Mouse (Mus musculus): Measurements from ENCODE around the gene Ky. TPM values are rescaled to one million over a fixed set of nuclear protein-coding genes. Genes with fewer than 3 reads are reported as not detected.

Gene Ky
- polyA plus RNA-seq, 1 experiment from 2014 or later = 0.18 TPM

DNA sequence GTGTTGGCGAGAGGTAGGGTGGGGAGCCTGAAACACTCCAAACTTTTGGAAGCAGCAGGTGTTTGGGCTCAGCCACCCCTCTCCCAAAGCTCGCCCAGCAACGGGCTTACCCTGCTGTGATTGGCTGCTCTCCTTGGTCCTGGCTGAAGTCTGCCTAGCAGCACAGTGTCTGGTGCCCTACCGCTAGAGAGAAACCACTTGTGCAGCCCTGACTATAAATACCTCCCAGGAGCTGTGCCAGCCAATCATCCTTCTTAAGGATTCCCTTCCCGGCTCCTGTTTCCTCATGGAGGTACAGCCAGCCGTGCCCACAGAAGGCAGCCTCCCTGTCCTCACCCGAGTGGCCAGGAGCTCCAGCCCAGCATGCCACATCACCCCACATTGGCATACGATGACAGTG lies 5.9 kb downstream of the Ky start:
- Histone ChIP-seq H3K27me3 (peaks cover 17% of the 10 kb centered on the region), H3K9me3 (replicated peaks) (no peaks in the 10 kb centered on the region), H3K4me1 (0 out of 2 replicates have a peak, but pooled peaks cover under 1% of the 10 kb centered on the region), H3K9ac (no peak overlapping the region), H3K36me3 (ENCODE audit: poor library complexity, severe bottlenecking) (no peaks in the 10 kb centered on the region), H3K4me2 (no peak overlapping the region), H3K27ac (no peak overlapping the region), H3K4me3 (no peak overlapping the region)
- no peak for ATAC-seq
- WGBS = 53% methylated on average over 8 of the region's 8 CpGs

DNA sequence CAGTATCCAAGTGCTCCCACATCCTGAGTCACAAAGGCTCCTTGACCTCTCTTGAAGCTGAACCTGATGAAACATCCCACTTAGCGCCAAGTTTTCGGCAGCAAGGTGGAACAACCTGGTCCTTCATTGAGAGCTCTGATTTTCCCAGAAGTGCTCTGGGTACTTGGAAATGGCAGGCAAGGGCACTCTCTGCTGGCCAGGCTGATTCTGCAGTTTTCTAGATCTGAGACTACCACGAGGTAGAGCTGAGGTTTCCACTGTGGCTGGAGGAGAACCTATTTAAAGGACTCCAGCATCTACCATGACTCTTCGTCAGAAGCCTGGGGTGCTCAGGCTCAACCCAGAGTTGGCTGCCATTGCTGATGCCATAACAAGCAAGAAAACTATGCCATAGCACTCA lies 8.0 kb downstream of the Ky start:
- Histone ChIP-seq H3K9ac (no peak overlapping the region), H3K4me1 (no peaks in the 10 kb centered on the region), H3K36me3 (ENCODE audit: poor library complexity, severe bottlenecking) (no peaks in the 10 kb centered on the region), H3K27ac (no peak overlapping the region), H3K9me3 (replicated peaks) (0 out of 2 replicates have a peak, but pooled peaks cover 2% of the 10 kb centered on the region), H3K4me2 (no peak overlapping the region), H3K27me3 (0 out of 2 replicates have a peak, but pooled peaks cover 3% of the 10 kb centered on the region), H3K4me3 (no peak overlapping the region)
- 84% methylated on average over 4 of the region's 4 CpGs for WGBS
- ATAC-seq = no peak

DNA sequence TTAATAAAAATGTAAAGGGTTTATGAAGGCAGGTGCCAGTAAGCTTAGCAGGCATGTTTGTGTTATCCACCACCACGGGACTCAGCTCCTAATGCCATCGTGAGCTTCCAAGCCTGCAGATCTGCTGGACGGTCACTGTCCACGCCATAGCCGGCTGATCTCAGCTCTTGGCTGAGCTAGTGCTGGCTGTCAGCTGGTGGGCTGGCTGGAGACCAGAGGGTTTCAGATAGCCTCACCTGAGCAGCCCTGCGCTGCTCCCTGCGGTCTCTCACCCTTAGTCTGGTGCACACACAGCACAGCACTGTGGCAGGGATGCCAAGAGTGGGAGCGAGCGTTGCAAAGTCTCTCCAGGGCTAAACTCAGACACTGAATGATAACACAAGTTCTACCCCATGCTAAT lies 12.9 kb downstream of the Ky start:
- Histone ChIP-seq H3K9ac (no peak overlapping the region), H3K4me1 (no peaks in the 10 kb centered on the region), H3K9me3 (replicated peaks) (0 out of 2 replicates have a peak, but pooled peaks cover 2% of the 10 kb centered on the region), H3K4me3 (no peak overlapping the region), H3K36me3 (ENCODE audit: poor library complexity, severe bottlenecking) (no peaks in the 10 kb centered on the region), H3K27me3 (0 out of 2 replicates have a peak, but pooled peaks cover 3% of the 10 kb centered on the region), H3K4me2 (no peak overlapping the region), H3K27ac (no peak overlapping the region)
- ATAC-seq = no peak
- 93% methylated on average over 9 of the region's 9 CpGs for WGBS

DNA sequence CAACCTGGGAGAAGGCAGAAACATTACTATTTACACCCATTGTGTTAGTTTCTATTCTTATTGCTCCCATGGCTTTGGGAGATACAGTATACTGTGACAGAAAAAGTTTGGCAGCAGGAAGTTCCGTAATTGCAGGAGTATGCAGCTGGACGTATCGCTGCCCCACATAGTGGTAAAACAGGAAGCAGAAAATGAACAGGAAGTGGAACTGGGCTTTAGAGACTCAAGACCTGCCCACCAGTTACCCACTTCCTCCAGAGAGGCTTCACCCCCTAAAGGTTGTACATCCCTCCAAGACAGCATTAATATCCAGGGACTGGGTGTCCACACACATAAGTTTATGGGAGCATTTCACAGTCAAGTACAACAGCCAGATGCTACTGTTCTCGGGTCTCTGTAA lies 15.8 kb downstream of the Ky start:
- 88% methylated on average over 4 of the region's 4 CpGs for WGBS
- no peak overlapping the region for H3K4me3 ChIP-seq
- H3K4me2 ChIP-seq = no peak overlapping the region
- 0 out of 2 replicates have a peak, but pooled peaks cover 2% of the 10 kb centered on the region for H3K9me3 ChIP-seq (replicated peaks)
- no peaks in the 10 kb centered on the region for H3K4me1 ChIP-seq
- H3K27me3 ChIP-seq = 0 out of 2 replicates have a peak, but pooled peaks cover 3% of the 10 kb centered on the region
- ATAC-seq = no peak
- no peak overlapping the region for H3K27ac ChIP-seq
- no peak overlapping the region for H3K9ac ChIP-seq
- no peaks in the 10 kb centered on the region for H3K36me3 ChIP-seq (ENCODE audit: poor library complexity, severe bottlenecking)

DNA sequence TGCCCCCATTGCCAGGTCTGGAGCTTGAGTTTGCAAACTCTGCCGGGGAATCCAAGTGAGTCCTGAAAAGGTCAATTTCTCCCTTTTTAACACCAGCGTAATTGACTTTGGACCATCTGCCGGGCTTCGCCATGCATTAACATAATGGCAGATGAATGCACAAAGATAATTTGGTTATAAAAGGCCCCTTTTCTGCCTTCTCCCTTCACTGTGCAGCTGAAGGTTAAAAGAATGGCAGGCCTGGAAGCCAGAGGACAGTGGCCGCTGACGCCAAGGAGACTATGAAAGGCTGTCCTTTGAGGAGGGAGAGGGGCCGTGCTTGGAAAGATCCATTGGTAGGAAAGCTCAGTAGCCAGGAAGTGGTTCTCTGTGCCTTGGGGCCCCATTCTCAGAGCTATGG lies 22.6 kb downstream of the Ky start:
- H3K9ac ChIP-seq = no peak overlapping the region
- no peak overlapping the region for H3K4me2 ChIP-seq
- H3K4me1 ChIP-seq = peaks cover 19% of the 10 kb centered on the region
- H3K36me3 ChIP-seq (ENCODE audit: poor library complexity, severe bottlenecking) = no peaks in the 10 kb centered on the region
- H3K27me3 ChIP-seq = peaks cover 3% of the 10 kb centered on the region; the same call in 1 of the 2 replicates
- no peak overlapping the region for H3K27ac ChIP-seq
- WGBS = 32% methylated on average over 7 of the region's 7 CpGs
- no peaks in the 10 kb centered on the region for H3K9me3 ChIP-seq (replicated peaks)
- no peak overlapping the region for H3K4me3 ChIP-seq
- no peak for ATAC-seq

DNA sequence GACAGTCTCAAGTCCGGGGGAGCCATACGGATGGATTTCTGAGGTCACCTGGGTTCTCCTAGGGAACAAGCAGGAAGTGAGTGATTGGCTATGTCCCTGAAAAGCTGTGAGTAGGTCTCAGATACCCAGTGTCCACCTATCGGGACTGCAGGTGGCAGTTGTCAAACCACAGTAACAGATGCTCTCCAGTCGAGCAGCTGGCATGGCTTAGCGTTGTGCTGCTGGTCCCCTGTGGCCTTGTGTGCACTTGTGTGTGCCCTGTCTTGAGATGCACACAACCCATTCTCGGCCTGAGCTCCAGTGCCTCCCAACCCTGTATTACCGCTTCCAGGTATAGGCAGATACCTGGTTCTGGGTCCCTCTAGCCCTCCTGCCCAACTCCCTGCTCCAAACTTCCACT lies 23.0 kb downstream of the Ky start:
- no peak for ATAC-seq
- Histone ChIP-seq H3K4me2 (no peak overlapping the region), H3K36me3 (ENCODE audit: poor library complexity, severe bottlenecking) (no peaks in the 10 kb centered on the region), H3K27ac (no peak overlapping the region), H3K4me1 (peaks cover 19% of the 10 kb centered on the region), H3K27me3 (peaks cover 3% of the 10 kb centered on the region; the same call in 1 of the 2 replicates), H3K9me3 (replicated peaks) (no peaks in the 10 kb centered on the region), H3K9ac (no peak overlapping the region), H3K4me3 (no peak overlapping the region)
- WGBS = 86% methylated on average over 7 of the region's 7 CpGs

DNA sequence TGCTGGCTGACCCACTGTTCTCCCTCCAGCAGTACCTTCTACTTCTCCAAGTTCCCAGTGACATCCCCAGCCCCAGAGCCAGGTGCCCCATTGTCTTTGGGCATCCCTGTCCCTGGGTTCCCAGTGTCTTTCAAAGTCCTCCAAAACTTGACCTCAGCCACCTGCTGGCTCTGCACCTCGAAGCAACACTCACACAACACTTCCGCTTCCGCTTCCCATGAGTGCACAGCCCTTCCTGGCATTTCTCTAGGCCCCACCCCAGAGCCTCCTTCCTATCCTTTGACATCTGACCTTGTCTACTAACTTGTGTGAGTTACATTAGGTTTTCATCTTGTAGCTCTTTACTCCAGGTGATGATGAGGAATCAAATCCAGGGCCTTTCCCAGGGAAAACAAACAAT lies 23.5 kb downstream of the Ky start:
- Histone ChIP-seq H3K36me3 (ENCODE audit: poor library complexity, severe bottlenecking) (no peaks in the 10 kb centered on the region), H3K27ac (no peak overlapping the region), H3K9ac (no peak overlapping the region), H3K9me3 (replicated peaks) (no peaks in the 10 kb centered on the region), H3K4me2 (no peak overlapping the region), H3K4me3 (no peak overlapping the region), H3K27me3 (peaks cover 3% of the 10 kb centered on the region; the same call in 1 of the 2 replicates), H3K4me1 (peaks cover 19% of the 10 kb centered on the region)
- 85% methylated on average over 3 of the region's 3 CpGs for whole genome bisulfite sequencing
- no peak for ATAC-seq

DNA sequence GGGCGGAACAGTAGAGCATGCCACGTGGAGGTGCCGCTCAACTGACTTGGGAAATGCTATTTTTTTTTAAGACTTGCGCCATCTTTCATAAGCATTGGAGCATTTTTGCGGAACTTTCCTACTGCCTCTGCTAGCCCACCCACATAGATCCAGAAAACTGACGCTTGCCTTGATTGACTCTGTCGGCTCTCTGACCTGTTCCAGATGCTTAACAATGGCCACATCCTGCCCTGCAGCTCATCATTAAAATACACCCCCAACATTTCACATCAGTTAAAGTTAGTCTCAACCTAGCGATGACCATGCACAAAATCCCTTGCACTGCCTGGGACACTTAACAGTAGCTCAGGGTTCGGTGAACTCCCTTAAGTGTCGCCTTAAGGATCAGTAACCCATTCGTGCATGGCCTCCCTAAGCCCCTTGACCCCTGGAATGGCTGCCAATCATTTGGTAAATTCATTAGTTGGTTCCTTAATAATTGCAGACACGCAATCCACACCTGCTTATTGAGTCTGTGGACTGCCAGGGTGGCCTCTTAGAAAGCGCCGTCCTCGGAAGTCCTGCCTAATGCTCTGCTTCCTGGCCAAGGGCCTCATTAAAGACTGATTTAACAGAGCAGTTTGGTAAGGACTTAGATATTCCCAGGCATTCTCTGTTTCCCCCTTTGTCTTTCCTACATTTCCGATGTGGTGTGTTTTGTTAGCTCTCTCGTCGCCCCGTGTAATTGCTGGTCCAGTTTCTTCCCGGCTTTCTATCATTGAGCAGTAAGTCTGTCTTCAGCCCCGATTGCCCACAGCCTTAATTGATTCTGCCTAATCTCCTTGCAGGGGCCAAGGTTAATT lies 25.7 kb downstream of the Ky start:
- Histone ChIP-seq H3K4me2 (peak overlapping the region; percentile 6; the same call in 1 of the 2 replicates), H3K27ac (no peak overlapping the region), H3K9me3 (replicated peaks) (no peaks in the 10 kb centered on the region), H3K4me1 (peaks cover 19% of the 10 kb centered on the region), H3K9ac (no peak overlapping the region), H3K27me3 (peaks cover 6% of the 10 kb centered on the region), H3K4me3 (no peak overlapping the region), H3K36me3 (ENCODE audit: poor library complexity, severe bottlenecking) (no peaks in the 10 kb centered on the region)
- 37% methylated on average over 21 of the region's 21 CpGs for WGBS
- no peak for ATAC-seq

DNA sequence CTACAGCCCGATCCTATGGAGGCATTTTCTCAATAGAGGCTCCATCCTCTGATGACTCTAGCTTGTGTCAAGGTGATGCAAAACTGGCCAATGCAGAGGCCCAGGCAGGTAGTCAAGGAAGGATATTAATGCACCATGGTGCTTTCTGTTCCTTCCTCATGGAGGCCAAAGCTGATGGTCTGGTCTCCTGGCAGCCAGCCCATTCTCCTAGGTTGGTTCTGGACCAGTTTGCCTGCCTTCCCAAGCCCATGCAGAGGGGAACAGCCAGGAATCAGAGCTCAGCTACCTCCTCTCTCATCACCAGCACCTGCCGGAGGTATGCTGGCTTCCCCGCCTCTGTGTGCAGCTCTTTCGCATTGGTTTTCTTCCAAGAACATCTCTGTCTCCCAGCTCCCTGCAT lies 31.4 kb downstream of the Ky start:
- H3K27me3 ChIP-seq = peaks cover 12% of the 10 kb centered on the region
- 91% methylated on average over 4 of the region's 4 CpGs for WGBS
- H3K4me1 ChIP-seq = no peaks in the 10 kb centered on the region
- H3K9ac ChIP-seq = no peak overlapping the region
- H3K4me3 ChIP-seq = no peak overlapping the region
- no peaks in the 10 kb centered on the region for H3K9me3 ChIP-seq (replicated peaks)
- H3K27ac ChIP-seq = no peak overlapping the region
- H3K4me2 ChIP-seq = no peak overlapping the region
- no peaks in the 10 kb centered on the region for H3K36me3 ChIP-seq (ENCODE audit: poor library complexity, severe bottlenecking)
- no peak for ATAC-seq

DNA sequence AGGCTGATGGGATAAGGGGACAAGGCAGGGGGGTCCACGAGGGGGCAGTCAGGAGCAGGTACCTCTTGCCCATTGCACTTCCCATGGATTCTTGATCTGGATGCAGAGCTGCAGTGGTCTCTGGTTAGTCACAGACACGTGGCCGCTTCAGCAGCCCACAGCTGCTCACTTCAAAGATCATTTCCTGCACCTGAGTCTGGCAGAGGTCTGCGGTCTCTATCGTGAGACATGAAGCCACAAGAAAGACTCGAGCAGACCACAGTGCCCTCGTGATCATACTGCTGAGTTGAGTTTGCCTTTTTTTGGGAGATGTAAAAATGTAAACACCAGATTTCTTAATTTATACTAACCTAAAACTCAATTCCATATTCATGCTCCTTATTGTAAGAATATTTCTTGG lies 34.1 kb downstream of the Ky start:
- H3K4me1 ChIP-seq = peaks cover 17% of the 10 kb centered on the region
- ATAC-seq = no peak
- H3K27ac ChIP-seq = no peak overlapping the region
- no peaks in the 10 kb centered on the region for H3K9me3 ChIP-seq (replicated peaks)
- H3K27me3 ChIP-seq = peaks cover 21% of the 10 kb centered on the region
- no peaks in the 10 kb centered on the region for H3K36me3 ChIP-seq (ENCODE audit: poor library complexity, severe bottlenecking)
- H3K4me3 ChIP-seq = no peak overlapping the region
- H3K4me2 ChIP-seq = no peak overlapping the region
- no peak overlapping the region for H3K9ac ChIP-seq
- 76% methylated on average over 7 of the region's 7 CpGs for WGBS

DNA sequence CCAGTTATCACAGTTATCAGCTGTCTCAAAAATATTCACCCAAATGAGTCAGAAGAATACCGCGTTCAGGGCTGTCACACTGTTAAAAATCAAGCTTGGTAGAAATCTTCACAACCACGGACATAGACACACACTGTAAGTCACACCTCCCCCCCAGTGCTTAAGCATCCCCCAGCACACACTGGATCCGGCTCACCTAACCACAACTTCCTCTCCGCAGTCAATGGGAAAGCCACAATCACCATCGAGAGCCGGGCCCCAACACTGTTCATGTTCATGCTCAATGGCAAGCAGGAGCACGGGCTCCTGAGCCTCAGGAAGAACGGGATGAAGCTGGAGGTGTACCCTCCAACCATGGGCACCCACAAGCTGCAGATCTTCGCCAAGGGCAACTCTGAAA lies 36.1 kb downstream of the Ky start:
- Histone ChIP-seq H3K4me2 (no peak overlapping the region), H3K27ac (no peak overlapping the region), H3K9me3 (replicated peaks) (no peaks in the 10 kb centered on the region), H3K4me3 (no peak overlapping the region), H3K9ac (no peak overlapping the region), H3K27me3 (peaks cover 21% of the 10 kb centered on the region), H3K36me3 (ENCODE audit: poor library complexity, severe bottlenecking) (no peaks in the 10 kb centered on the region), H3K4me1 (peaks cover 33% of the 10 kb centered on the region)
- 96% methylated on average over 10 of the region's 10 CpGs for WGBS
- ATAC-seq = no peak

DNA sequence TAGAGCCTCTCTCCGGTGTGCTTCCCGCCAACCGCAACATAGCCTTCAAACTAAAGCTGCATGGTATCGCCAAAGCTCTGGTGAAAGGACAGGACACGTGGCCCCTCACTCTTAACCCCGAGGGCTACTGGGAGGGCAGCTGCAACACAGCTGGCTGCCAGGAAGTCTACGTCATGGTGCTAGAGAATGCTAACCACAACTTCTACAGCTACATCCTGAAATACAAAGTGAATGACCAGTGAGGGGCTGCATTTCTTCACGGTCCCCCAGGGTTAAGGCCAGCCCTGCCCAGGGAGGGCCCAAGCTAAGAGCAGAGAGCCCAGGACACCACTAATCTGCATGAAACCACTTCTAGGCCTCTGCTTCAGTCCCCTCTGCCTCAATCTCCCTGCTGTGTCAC lies 37.0 kb downstream of the Ky start:
- 83% methylated on average over 8 of the region's 8 CpGs for WGBS

DNA sequence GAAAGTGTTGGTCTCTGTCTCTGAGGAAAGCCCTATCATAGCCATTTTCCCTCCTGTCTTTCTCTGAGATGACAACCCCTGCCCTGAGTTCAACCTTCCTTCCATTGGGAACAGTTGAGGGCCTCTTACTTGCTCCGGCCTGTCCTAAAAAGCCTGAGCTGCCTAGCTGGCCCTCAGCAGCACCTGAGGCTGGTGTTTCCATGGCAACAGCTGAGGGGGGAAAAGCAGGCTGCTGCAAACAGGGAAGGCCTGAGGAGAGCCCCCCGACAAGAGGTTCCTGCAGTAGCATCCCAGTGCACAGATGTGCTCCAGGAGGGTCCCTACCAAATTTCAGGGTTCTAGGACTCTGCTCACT lies 38.2 kb downstream of the Ky start:
- H3K9ac ChIP-seq = no peak overlapping the region
- 16% methylated on average over 2 of the region's 2 CpGs for WGBS

More for the DNA sequence above, 37.0 kb downstream of the Ky start:
- Histone ChIP-seq H3K36me3 (ENCODE audit: poor library complexity, severe bottlenecking) (no peaks in the 10 kb centered on the region), H3K27me3 (peaks cover 29% of the 10 kb centered on the region), H3K9ac (no peak overlapping the region), H3K4me2 (no peak overlapping the region), H3K9me3 (replicated peaks) (no peaks in the 10 kb centered on the region), H3K4me1 (peaks cover 40% of the 10 kb centered on the region), H3K4me3 (no peak overlapping the region), H3K27ac (no peak overlapping the region)
- ATAC-seq = no peak

More for the DNA sequence above, 38.2 kb downstream of the Ky start:
- H3K27ac ChIP-seq = peak overlapping the region; percentile 97
- peaks cover 40% of the 10 kb centered on the region for H3K4me1 ChIP-seq
- H3K4me3 ChIP-seq = no peak overlapping the region
- ATAC-seq = no peak; the same call in 1 of the 2 replicates
- H3K4me2 ChIP-seq = peak overlapping the region; percentile 75
- H3K27me3 ChIP-seq = peaks cover 34% of the 10 kb centered on the region
- no peaks in the 10 kb centered on the region for H3K36me3 ChIP-seq (ENCODE audit: poor library complexity, severe bottlenecking)
- no peaks in the 10 kb centered on the region for H3K9me3 ChIP-seq (replicated peaks)
